In the genomic region with DNA sequence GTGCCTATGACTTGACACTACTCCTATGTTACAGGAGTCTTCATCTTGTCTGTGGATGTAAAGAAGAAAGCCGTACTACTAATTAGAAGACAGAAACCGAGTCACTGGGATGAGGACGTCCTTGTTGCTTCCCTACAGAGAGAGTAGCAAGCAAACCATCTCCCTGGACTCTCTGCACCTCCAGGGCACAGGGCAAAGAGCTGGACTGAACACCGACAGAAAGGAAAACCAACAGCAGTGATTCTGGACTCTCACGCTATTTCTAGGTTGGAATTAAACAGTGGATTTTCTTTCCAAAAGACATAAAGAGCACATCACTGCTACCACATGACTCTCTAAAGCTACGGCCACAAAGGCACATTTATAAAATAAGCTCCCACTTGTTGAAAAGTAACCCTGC, we compare ENCODE assay signal across 26 mouse cellular contexts.
DNase-seq lines count a peak whose midpoint lies in the region; ATAC-seq and TF ChIP-seq lines count a peak whose summit lies in the region.
"Had no signal": no experiment of that assay in that cellular context is flagged by ENCODE, and none has a peak within 500 bp of the region (broad histone marks: within the 10 kb centered on the region; RNA-seq: fewer than 3 reads in every experiment).

No protein-coding gene starts in this region.

- no peaks in the 10 kb centered on the region for H3K9me3 ChIP-seq in kidney, embryonic 14.5 days (ENCODE audit: control insufficient read depth, low read length)
- no peaks in the 10 kb centered on the region for H3K9me3 ChIP-seq in embryonic facial prominence, embryonic 12.5 days
- H3K9me3 ChIP-seq: hindbrain, embryonic 10.5 days; liver, embryonic 15.5 days; lung, embryonic 15.5 days; megakaryocyte, embryonic 14.5 days had no signal

- H3K27me3 ChIP-seq in kidney, embryonic 14.5 days (ENCODE audit: control insufficient read depth, insufficient read depth, low read length) = no peaks in the 10 kb centered on the region
- H3K27me3 ChIP-seq in embryonic facial prominence, embryonic 12.5 days = no peaks in the 10 kb centered on the region
- H3K27me3 ChIP-seq: liver, embryonic 15.5 days; lung, embryonic 15.5 days; megakaryocyte, embryonic 14.5 days; Patski had no signal

- peak overlapping the region; percentile 55 for H3K4me3 ChIP-seq in gastrocnemius, adult 2 months
- no peak overlapping the region for H3K4me3 ChIP-seq in kidney, embryonic 14.5 days (ENCODE audit: low read length)
- no peak overlapping the region for H3K4me3 ChIP-seq in embryonic facial prominence, embryonic 12.5 days
- H3K4me3 ChIP-seq: hindbrain, embryonic 10.5 days; liver, embryonic 15.5 days; lung, embryonic 15.5 days; megakaryocyte, embryonic 14.5 days had no signal

- no peak overlapping the region for H3K4me2 ChIP-seq in kidney, embryonic 14.5 days (replicated peaks; ENCODE audit: low read depth, low read length)
- H3K4me2 ChIP-seq in embryonic facial prominence, embryonic 12.5 days (replicated peaks) = no peak overlapping the region
- H3K4me2 ChIP-seq: heart, embryonic 11.5 days; liver, embryonic 15.5 days; lung, embryonic 15.5 days had no signal

- ATAC-seq in kidney, embryonic 14.5 days (ENCODE audit: low FRiP score, low TSS enrichment) = no peak
- ATAC-seq in embryonic facial prominence, embryonic 12.5 days (ENCODE audit: insufficient number of reproducible peaks, insufficient read depth, low FRiP score, low TSS enrichment) = no peak
- ATAC-seq: CD4-positive, CD25-positive, alpha-beta regulatory T cell, adult 4 months; forebrain, embryonic 16.5 days; hindbrain, postnatal 0 days; intestine, embryonic 16.5 days; Patski had no signal

- no peak for DNase-seq in gastrocnemius, adult 2 months
- no peak for DNase-seq in gastrocnemius, postnatal 36 days
- DNase-seq in kidney, adult 9 months = peak; percentile 35
- DNase-seq in kidney, postnatal 36 days = peak; percentile 27 to 29
- DNase-seq in spleen, postnatal 36 days (ENCODE audit: low spot score in 2 of 2) = no peak
- DNase-seq in right cerebral cortex, postnatal 14 days = no peak
- DNase-seq: adrenal gland, postnatal 36 days; cerebellum, adult 11-12 months; cerebellum, postnatal 10 days; liver; lung, postnatal 36 days; thymus, adult 2 months; thymus, postnatal 4 days had no signal

- intact Hi-C loops in gastrocnemius, adult 2 months (cut with DNase I) = loop anchor here (10.0 kb wide), 1 partner anchor 350 kb away; a partner anchor contains a TSS
- intact Hi-C loops in gastrocnemius, postnatal 36 days (cut with DNase I) = no loop called here

- no peak overlapping the region for H3K9ac ChIP-seq in kidney, embryonic 14.5 days (ENCODE audit: low read depth, low read length)
- no peak overlapping the region for H3K9ac ChIP-seq in embryonic facial prominence, embryonic 12.5 days
- H3K9ac ChIP-seq: liver, embryonic 15.5 days; lung, embryonic 15.5 days had no signal

- 0 out of 2 replicates have a peak, but pooled peaks cover 4% of the 10 kb centered on the region for H3K4me1 ChIP-seq in kidney, embryonic 14.5 days (ENCODE audit: control insufficient read depth, insufficient read depth, low read length)
- peaks cover 61% of the 10 kb centered on the region for H3K4me1 ChIP-seq in embryonic facial prominence, embryonic 12.5 days
- H3K4me1 ChIP-seq: liver, embryonic 15.5 days had no signal

- H3K36me3 ChIP-seq in kidney, embryonic 14.5 days (ENCODE audit: control insufficient read depth, insufficient read depth, low read length) = no peaks in the 10 kb centered on the region
- no peaks in the 10 kb centered on the region for H3K36me3 ChIP-seq in embryonic facial prominence, embryonic 12.5 days
- H3K36me3 ChIP-seq: hindbrain, embryonic 10.5 days; liver, embryonic 15.5 days; lung, embryonic 15.5 days had no signal

- 76% methylated on average over 6 of the region's 6 CpGs for WGBS in kidney, embryonic 14.5 days
- WGBS in embryonic facial prominence, embryonic 12.5 days = 58% methylated on average over 6 of the region's 6 CpGs

- peak overlapping the region; percentile 90 for H3K27ac ChIP-seq in gastrocnemius, adult 2 months
- H3K27ac ChIP-seq in kidney, embryonic 14.5 days (ENCODE audit: low read depth, low read length) = no peak overlapping the region
- peak overlapping the region; percentile 70 for H3K27ac ChIP-seq in embryonic facial prominence, embryonic 12.5 days
- H3K27ac ChIP-seq: hindbrain, embryonic 10.5 days; hindbrain, postnatal 0 days; liver, embryonic 15.5 days; lung, embryonic 15.5 days; stomach, postnatal 0 days had no signal

- TF ChIP-seq CTCF in gastrocnemius, adult 2 months (IDR thresholded peaks at IDR 0.05) = no peak

Comparison
In these comparisons a context has a peak if more than half of its experiments do, and no peak if none do; other contexts are left out.
1. DNase-seq: peak in kidney, adult 9 months (single experiment) and kidney, postnatal 36 days (2 of 2); none in gastrocnemius, adult 2 months (single experiment), gastrocnemius, postnatal 36 days (0 of 2), spleen, postnatal 36 days (0 of 2) and right cerebral cortex, postnatal 14 days (single experiment).